Mouse (Mus musculus) thymus, adult 2 months (tissue): ENCODE measurements at regions not wholly inside any gene's neighbourhood (a gene's known extent, or its start where the extent isn't known, plus 50 kb on each side); places are given as distances from the start of the nearest gene placed in this dataset.

ENCODE experiments used
- DNase-seq: peaks from one replicate; pipeline ENCODE4 v3.0.0; 2021
- H3K27ac ChIP-seq: fragments of 200-500 bp; 2 replicates; pipeline ENCODE4 v1.5.1; 2012; ENCODE audit warnings: low read length, control low read depth; ENCODE audit not compliant: control insufficient read depth, insufficient read depth
- H3K27me3 ChIP-seq: fragments of 200-500 bp; 2 replicates; pipeline ENCODE4 v1.6.1; 2012; ENCODE audit warnings: mild to moderate bottlenecking, low read length, moderate library complexity, mixed read lengths; ENCODE audit not compliant: control insufficient read depth, insufficient read depth
- H3K36me3 ChIP-seq: fragments of 200-500 bp; 2 replicates; pipeline ENCODE4 v1.6.1; 2012; ENCODE audit warnings: mild to moderate bottlenecking, low read length, moderate library complexity; ENCODE audit not compliant: control insufficient read depth, insufficient read depth
- H3K4me1 ChIP-seq: fragments of 200-500 bp; replicated peaks from 2 replicates; pipeline ENCODE4 v1.6.1; 2012; ENCODE audit warnings: low read length; ENCODE audit not compliant: control insufficient read depth, insufficient read depth
- H3K4me3 ChIP-seq: fragments of 200-500 bp; 2 replicates; pipeline ENCODE4 v1.5.1; 2012; ENCODE audit warnings: mild to moderate bottlenecking, low read length, control low read depth, moderate library complexity; ENCODE audit not compliant: control insufficient read depth, insufficient read depth
- CTCF ChIP-seq: fragments of 200-500 bp; IDR thresholded peaks from 2 replicates; pipeline ENCODE4 v1.5.1; 2012; ENCODE audit warnings: mild to moderate bottlenecking, control low read depth, low read length, moderate library complexity, borderline replicate concordance; ENCODE audit not compliant: control insufficient read depth, poor library complexity, insufficient read depth; ENCODE audit errors: extremely low read depth
- POLR2A ChIP-seq: fragments of 200-500 bp; IDR thresholded peaks from 2 replicates; pipeline ENCODE4 v1.6.1; 2012; ENCODE audit warnings: mild to moderate bottlenecking, low read length, control low read depth, moderate library complexity; ENCODE audit not compliant: control insufficient read depth, poor library complexity, insufficient read depth; ENCODE audit errors: extremely low read depth
- WGBS: fragments of 180-500 bp; shearing (Covaris S2); methylation state at CpG from one replicate; pipeline ENCODE4 v1.1.7; 2018; 5-methylcytosine and 5-hydroxymethylcytosine counted together

DNA sequence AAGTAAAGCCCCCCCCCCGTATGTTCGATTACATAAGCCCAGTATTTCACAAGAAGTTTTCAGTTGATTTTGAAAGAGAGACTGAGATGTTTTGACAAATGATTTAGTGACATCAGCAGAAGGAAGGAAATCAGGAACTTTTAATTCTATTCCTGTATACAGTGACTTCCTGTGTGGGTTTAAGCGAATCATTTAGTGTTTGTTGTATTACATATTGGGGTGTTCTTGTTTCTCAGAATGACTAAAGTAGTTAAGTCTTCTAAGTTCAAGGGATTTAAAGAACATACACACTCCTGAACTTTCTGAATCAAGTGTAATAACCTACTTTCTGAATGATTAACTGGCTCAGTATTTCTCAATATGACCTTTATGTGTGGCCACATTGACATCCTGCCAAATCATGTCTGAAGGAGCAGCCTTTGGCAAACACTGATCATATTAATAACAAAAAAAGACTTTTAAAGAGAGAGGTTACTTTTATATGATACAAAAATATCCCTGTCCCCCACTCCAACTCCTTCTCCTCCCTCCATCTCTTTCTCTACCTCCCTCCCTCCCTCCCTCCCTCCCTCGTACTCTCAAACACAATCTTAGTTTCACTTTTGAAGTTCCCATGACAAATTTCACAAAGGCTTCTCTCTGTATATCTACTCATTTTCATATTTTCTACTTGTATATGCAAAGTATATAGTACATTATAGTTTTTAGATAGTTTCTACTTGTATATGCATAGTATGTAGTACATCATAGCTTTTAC, 3522.8 kb upstream of the Gm7489 start:
- Histone ChIP-seq H3K36me3 (no peaks in the 10 kb centered on the region), H3K27me3 (no peaks in the 10 kb centered on the region), H3K4me3 (no peak overlapping the region), H3K27ac (no peak overlapping the region), H3K4me1 (peaks cover 2% of the 10 kb centered on the region)
- TF ChIP-seq CTCF (no peak), POLR2A (no peak)
- 2% methylated on average over 4 of the region's 4 CpGs for WGBS
- DNase-seq: no peak

DNA sequence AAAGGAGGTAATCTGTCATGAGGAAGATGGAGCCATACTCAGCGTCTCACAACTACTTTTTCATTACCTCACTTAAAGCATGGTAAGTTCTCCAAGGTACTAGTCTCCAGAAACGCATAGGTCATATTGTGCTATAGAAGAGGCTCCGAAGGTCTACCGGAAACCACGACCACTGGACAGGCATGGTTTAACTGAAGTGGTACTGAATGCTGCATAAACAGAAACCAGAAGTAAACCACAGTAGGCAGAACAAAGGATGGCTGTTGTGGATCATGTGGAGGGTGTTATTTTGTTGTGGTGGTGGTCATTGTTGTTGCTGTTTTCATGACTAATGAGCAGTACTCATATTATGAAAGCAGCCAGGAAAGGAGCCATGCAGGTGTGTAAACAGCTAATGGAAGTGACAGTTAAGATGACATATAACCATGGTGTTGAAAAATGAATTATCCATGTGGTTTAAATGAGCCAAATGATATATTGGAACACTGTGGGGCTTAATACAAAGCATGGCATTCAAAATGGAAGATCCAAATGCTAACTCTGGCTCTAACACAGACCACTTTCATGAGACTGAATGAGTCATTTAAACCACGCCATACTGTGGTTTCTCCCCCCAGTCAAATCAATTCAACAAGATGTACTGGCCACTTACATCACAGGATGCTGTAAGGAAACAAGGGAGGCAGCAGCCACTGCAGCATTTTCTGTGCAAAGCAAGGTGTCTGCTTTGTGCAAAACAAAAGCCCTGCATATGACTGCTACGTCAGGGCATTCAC, 3484.5 kb upstream of the Gm7489 start:
- Histone ChIP-seq H3K4me1 (no peaks in the 10 kb centered on the region), H3K27me3 (no peaks in the 10 kb centered on the region), H3K36me3 (no peaks in the 10 kb centered on the region), H3K4me3 (no peak overlapping the region), H3K27ac (no peak overlapping the region)
- no peak for TF ChIP-seq CTCF
- TF ChIP-seq POLR2A: no peak
- WGBS: 44% methylated on average over 7 of the region's 7 CpGs
- no peak for DNase-seq

DNA sequence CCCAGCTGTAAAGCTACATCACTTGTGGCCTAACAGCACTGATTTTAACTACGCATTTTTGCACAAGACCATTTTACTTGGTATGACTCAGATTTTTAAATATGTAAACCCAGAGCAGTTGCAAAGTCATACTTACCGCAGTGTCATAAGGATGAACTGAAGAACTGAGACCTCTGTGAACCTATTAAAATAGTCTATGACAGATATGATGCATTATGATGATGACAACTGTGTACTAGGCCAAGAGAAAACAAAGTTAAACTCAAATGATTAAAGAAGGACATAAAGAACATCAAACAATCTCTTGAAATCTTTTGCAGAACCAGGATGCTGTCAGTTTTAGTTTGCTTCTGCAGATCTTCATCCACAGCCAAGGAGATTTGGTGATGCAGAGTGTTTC, 3483.3 kb upstream of the Gm7489 start:
- WGBS: 96% methylated on average over 2 of the region's 2 CpGs

DNA sequence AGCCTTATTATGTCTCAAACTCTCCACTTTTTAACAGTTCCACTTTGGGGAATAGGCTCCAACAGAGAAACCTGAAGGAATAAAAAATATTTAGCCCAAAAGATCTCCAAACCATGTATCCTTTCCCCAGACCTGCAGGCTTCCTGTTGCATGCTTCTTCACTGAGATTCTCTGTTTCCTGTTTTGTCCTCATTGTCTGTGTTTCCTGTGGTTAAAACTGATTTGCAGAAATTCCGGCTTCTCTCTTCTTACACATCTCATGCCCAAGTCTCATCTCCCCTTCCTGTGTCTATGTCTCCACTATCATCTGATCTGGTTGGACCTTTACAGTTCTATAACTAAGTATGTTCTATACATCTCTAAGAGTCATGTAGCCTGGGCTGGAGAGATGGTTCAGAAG, 3482.2 kb upstream of the Gm7489 start:
- Histone ChIP-seq H3K4me3 (no peak overlapping the region), H3K27ac (no peak overlapping the region), H3K27me3 (no peaks in the 10 kb centered on the region), H3K36me3 (no peaks in the 10 kb centered on the region), H3K4me1 (no peaks in the 10 kb centered on the region)
- TF ChIP-seq CTCF: no peak
- no peak for TF ChIP-seq POLR2A
- WGBS: 6% methylated on average over 1 of the region's 1 CpGs
- no peak for DNase-seq

More for the DNA sequence above, 3483.3 kb upstream of the Gm7489 start:
- no peak for DNase-seq
- Histone ChIP-seq H3K4me1 (no peaks in the 10 kb centered on the region), H3K36me3 (no peaks in the 10 kb centered on the region), H3K4me3 (no peak overlapping the region), H3K27ac (no peak overlapping the region), H3K27me3 (no peaks in the 10 kb centered on the region)
- no peak for TF ChIP-seq CTCF
- no peak for TF ChIP-seq POLR2A

DNA sequence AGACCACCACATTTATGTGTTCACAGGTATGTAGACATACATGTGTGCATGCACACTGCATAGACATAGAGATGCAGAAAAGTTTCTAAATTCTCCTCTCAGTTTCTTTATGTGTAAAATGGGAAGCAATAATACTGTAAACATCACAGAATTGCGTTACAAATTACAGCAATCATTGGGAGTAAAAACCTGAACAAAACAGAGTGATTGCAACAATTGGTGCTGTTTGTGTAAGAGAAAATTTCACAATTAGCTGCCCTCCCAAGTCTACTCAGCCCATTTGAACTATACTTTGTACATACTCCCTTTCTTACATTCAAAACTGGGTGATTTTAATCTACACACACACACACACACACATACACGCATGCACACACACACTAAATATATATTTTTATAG, 3480.8 kb upstream of the Gm7489 start:
- Histone ChIP-seq H3K27ac (no peak overlapping the region), H3K27me3 (no peaks in the 10 kb centered on the region), H3K4me1 (no peaks in the 10 kb centered on the region), H3K4me3 (no peak overlapping the region), H3K36me3 (no peaks in the 10 kb centered on the region)
- DNase-seq: no peak
- TF ChIP-seq CTCF (no peak), POLR2A (no peak)
- WGBS: 92% methylated on average over 2 of the region's 2 CpGs

DNA sequence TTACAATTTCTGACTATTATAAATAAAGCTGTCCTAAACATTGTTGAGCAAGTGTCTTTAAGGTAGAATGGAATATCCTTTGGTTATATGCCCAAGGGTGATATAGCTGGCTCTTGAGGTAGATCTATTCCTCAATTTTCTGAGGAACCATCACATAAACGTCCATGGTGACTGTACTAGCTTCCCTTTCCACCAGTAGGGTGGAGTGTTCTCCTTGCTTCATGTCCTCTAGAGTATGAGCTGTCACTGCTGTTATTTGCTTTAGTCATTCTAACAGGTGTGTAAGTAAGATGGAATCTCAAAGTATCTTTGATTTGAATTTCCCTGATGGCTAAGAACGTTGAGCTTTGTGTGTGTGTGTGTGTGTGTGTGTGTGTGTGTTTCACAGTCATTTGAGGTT, 3475.7 kb upstream of the Gm7489 start:
- TF ChIP-seq CTCF (no peak), POLR2A (no peak)
- 32% methylated on average over 2 of the region's 2 CpGs for WGBS
- Histone ChIP-seq H3K36me3 (no peaks in the 10 kb centered on the region), H3K27ac (no peak overlapping the region), H3K4me3 (no peak overlapping the region), H3K4me1 (no peaks in the 10 kb centered on the region), H3K27me3 (no peaks in the 10 kb centered on the region)
- DNase-seq: no peak

DNA sequence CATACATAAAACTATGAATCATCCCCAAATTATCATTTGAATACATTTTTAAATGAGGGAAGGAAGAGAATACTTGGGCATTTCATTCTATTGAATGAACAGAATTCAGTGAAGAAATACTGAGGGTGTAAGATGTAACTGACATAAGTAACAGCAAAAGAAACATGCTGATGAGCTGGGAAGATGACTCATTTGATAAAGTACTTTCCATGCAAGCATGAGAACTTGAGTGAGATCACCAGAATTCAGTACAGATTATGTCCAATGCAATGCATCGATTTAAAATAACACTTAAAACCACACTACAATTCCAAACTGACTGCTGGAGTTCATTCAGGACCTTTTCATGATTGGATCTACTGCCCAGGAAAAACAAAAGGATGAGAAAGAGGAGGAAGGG, 3467.1 kb upstream of the Gm7489 start:
- no peak overlapping the region for H3K4me3 ChIP-seq
- no peak overlapping the region for H3K27ac ChIP-seq
- no peaks in the 10 kb centered on the region for H3K36me3 ChIP-seq
- H3K4me1 ChIP-seq: no peaks in the 10 kb centered on the region
- TF ChIP-seq POLR2A: no peak
- TF ChIP-seq CTCF: no peak
- WGBS: 89% methylated on average over 1 of the region's 1 CpGs
- no peaks in the 10 kb centered on the region for H3K27me3 ChIP-seq
- no peak for DNase-seq
